Mouse (Mus musculus): ENCODE measurements around the gene Ndufb6.

Ndufb6 gene

GRCm38 (mm10) chr4:40268204-40268813, 10.9 kb downstream of the Ndufb6 start:
- in situ Hi-C loops (cut with MboI; ENCODE audit: low pct_unique_long_range_greater_than_20kb in 1 of 2, low sequenced_read_pairs in 2 of 2, unreplicated experiment in 1 of 2) = no loop called here

GRCm38 (mm10) chr4:40267681-40268080, 11.5 kb downstream of the Ndufb6 start:
- in situ Hi-C loops (cut with MboI; ENCODE audit: low pct_unique_long_range_greater_than_20kb in 1 of 2, low sequenced_read_pairs in 2 of 2, unreplicated experiment in 1 of 2) = no loop called here

- in situ Hi-C loops (cut with MboI; ENCODE audit: low pct_unique_long_range_greater_than_20kb in 1 of 2, low sequenced_read_pairs in 2 of 2, unreplicated experiment in 1 of 2) = no loop called here
These were observed 14.9 kb downstream of the Ndufb6 start for GRCm38 (mm10) chr4:40264321-40264720.

GRCm38 (mm10) chr4:40254385-40255103, 24.7 kb downstream of the Ndufb6 start:
- in situ Hi-C loops (cut with MboI; ENCODE audit: low pct_unique_long_range_greater_than_20kb in 1 of 2, low sequenced_read_pairs in 2 of 2, unreplicated experiment in 1 of 2) = no loop called here

GRCm38 (mm10) chr4:40253766-40254165, 25.5 kb downstream of the Ndufb6 start:
- in situ Hi-C loops (cut with MboI; ENCODE audit: low pct_unique_long_range_greater_than_20kb in 1 of 2, low sequenced_read_pairs in 2 of 2, unreplicated experiment in 1 of 2) = no loop called here

GRCm38 (mm10) chr4:40250984-40251383, 28.2 kb downstream of the Ndufb6 start:
- in situ Hi-C loops (cut with MboI; ENCODE audit: low pct_unique_long_range_greater_than_20kb in 1 of 2, low sequenced_read_pairs in 2 of 2, unreplicated experiment in 1 of 2) = no loop called here

- in situ Hi-C loops (cut with MboI; ENCODE audit: low pct_unique_long_range_greater_than_20kb in 1 of 2, low sequenced_read_pairs in 2 of 2, unreplicated experiment in 1 of 2) = no loop called here
These were observed 35.2 kb downstream of the Ndufb6 start for GRCm38 (mm10) chr4:40244035-40244434.

- in situ Hi-C loops (cut with MboI; ENCODE audit: low pct_unique_long_range_greater_than_20kb in 1 of 2, low sequenced_read_pairs in 2 of 2, unreplicated experiment in 1 of 2) = no loop called here
These were observed 36.2 kb downstream of the Ndufb6 start for GRCm38 (mm10) chr4:40243006-40243405.

GRCm38 (mm10) chr4:40241928-40242327, 37.3 kb downstream of the Ndufb6 start:
- in situ Hi-C loops (cut with MboI; ENCODE audit: low pct_unique_long_range_greater_than_20kb in 1 of 2, low sequenced_read_pairs in 2 of 2, unreplicated experiment in 1 of 2) = no loop called here

GRCm38 (mm10) chr4:40240272-40240744, 38.9 kb downstream of the Ndufb6 start:
- in situ Hi-C loops (cut with MboI; ENCODE audit: low pct_unique_long_range_greater_than_20kb in 1 of 2, low sequenced_read_pairs in 2 of 2, unreplicated experiment in 1 of 2) = no loop called here

GRCm38 (mm10) chr4:40239409-40240271, 39.6 kb downstream of the Ndufb6 start, which contains the start of gene Ddx58:
Ddx58 (minus strand) TSS chr4:40239828.
- in situ Hi-C loops (cut with MboI; ENCODE audit: low pct_unique_long_range_greater_than_20kb in 1 of 2, low sequenced_read_pairs in 2 of 2, unreplicated experiment in 1 of 2) = no loop called here

GRCm38 (mm10) chr4:40238483-40239408, 40.5 kb downstream of the Ndufb6 start:
- in situ Hi-C loops (cut with MboI; ENCODE audit: low pct_unique_long_range_greater_than_20kb in 1 of 2, low sequenced_read_pairs in 2 of 2, unreplicated experiment in 1 of 2) = no loop called here

GRCm38 (mm10) chr4:40236829-40237228, 42.4 kb downstream of the Ndufb6 start:
- in situ Hi-C loops (cut with MboI; ENCODE audit: low pct_unique_long_range_greater_than_20kb in 1 of 2, low sequenced_read_pairs in 2 of 2, unreplicated experiment in 1 of 2) = no loop called here

- in situ Hi-C loops (cut with MboI; ENCODE audit: low pct_unique_long_range_greater_than_20kb in 1 of 2, low sequenced_read_pairs in 2 of 2, unreplicated experiment in 1 of 2) = no loop called here
These were observed 45.0 kb downstream of the Ndufb6 start for GRCm38 (mm10) chr4:40234256-40234655.

- in situ Hi-C loops (cut with MboI; ENCODE audit: low pct_unique_long_range_greater_than_20kb in 1 of 2, low sequenced_read_pairs in 2 of 2, unreplicated experiment in 1 of 2) = no loop called here
These were observed 46.1 kb downstream of the Ndufb6 start for GRCm38 (mm10) chr4:40233062-40233664.

GRCm38 (mm10) chr4:40229723-40230122, 49.5 kb downstream of the Ndufb6 start:
- in situ Hi-C loops (cut with MboI; ENCODE audit: low pct_unique_long_range_greater_than_20kb in 1 of 2, low sequenced_read_pairs in 2 of 2, unreplicated experiment in 1 of 2) = no loop called here

- in situ Hi-C loops (cut with MboI; ENCODE audit: low pct_unique_long_range_greater_than_20kb in 1 of 2, low sequenced_read_pairs in 2 of 2, unreplicated experiment in 1 of 2) = no loop called here
These were observed 51.3 kb downstream of the Ndufb6 start for GRCm38 (mm10) chr4:40227886-40228285.

- in situ Hi-C loops (cut with MboI; ENCODE audit: low pct_unique_long_range_greater_than_20kb in 1 of 2, low sequenced_read_pairs in 2 of 2, unreplicated experiment in 1 of 2) = no loop called here
These were observed 52.1 kb downstream of the Ndufb6 start for GRCm38 (mm10) chr4:40227131-40227530.

Measured in mouse embryonic stem cell (cell line).